Mouse (Mus musculus): ENCODE results near the gene Fgb. TPM values are rescaled to one million over a fixed set of nuclear protein-coding genes. Genes with fewer than 3 reads are reported as not detected.

Gene Fgb
- polyA plus RNA-seq, 1 experiment, result 0.03 TPM

DNA sequence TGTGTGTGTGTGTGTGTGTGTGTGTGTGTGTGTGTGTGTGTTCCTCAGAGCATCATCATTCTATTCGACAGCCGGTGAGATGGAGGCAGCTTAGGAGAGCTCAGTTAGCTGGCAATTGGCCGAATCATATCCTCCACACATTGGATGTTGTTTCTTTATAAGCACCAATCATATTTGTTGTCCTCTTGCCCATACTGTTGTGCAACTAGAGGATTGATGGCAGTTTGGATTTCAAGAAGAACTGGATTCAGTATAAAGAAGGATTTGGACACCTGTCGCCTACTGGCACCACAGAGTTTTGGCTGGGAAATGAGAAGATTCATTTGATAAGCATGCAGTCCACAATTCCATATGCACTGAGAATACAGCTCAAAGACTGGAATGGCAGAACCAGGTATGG, 38.5 kb downstream of the Fgb start:
- Histone ChIP-seq H3K27ac (ENCODE audit: insufficient read depth, low read length) (no peak overlapping the region), H3K4me3 (replicated peaks; ENCODE audit: insufficient read depth, low read depth, low read length) (no peak overlapping the region), H3K4me1 (ENCODE audit: control insufficient read depth, insufficient read depth, low read length) (no peaks in the 10 kb centered on the region), H3K27me3 (ENCODE audit: control insufficient read depth, insufficient read depth, low read length) (no peaks in the 10 kb centered on the region)
- 73% methylated on average over 4 of the region's 4 CpGs for WGBS
- TF ChIP-seq POLR2A (IDR thresholded peaks at IDR 0.05; ENCODE audit: borderline replicate concordance, insufficient read depth, low read length), result no peak
- no peak for TF ChIP-seq CTCF (IDR thresholded peaks at IDR 0.05; ENCODE audit: borderline replicate concordance, insufficient read depth, low read depth, low read length)
- DNase-seq, result no peak

DNA sequence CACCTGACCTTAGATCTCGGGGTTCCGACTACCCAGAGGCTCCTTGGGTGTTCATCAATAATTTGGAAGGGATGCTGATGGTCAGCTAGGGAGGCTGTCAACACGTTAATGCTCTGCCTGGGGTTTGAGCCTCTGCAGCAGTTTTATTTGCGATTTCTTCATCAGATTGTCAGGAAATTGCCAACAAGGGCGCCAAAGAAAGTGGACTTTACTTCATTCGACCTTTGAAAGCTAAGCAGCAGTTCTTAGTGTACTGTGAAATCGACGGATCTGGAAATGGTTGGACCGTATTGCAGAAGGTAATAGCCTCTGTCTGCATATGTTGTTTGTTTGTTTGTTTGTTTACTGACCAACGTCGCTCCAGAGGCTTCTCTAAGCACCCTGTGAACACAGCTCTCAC, 39.4 kb downstream of the Fgb start:
- no peaks in the 10 kb centered on the region for H3K4me1 ChIP-seq (ENCODE audit: control insufficient read depth, insufficient read depth, low read length)
- H3K4me3 ChIP-seq (replicated peaks; ENCODE audit: insufficient read depth, low read depth, low read length), result no peak overlapping the region
- DNase-seq, result no peak
- TF ChIP-seq POLR2A (IDR thresholded peaks at IDR 0.05; ENCODE audit: borderline replicate concordance, insufficient read depth, low read length) (no peak), CTCF (IDR thresholded peaks at IDR 0.05; ENCODE audit: borderline replicate concordance, insufficient read depth, low read depth, low read length) (no peak)
- 81% methylated on average over 11 of the region's 11 CpGs for WGBS
- H3K27me3 ChIP-seq (ENCODE audit: control insufficient read depth, insufficient read depth, low read length), result no peaks in the 10 kb centered on the region
- no peak overlapping the region for H3K27ac ChIP-seq (ENCODE audit: insufficient read depth, low read length)

DNA sequence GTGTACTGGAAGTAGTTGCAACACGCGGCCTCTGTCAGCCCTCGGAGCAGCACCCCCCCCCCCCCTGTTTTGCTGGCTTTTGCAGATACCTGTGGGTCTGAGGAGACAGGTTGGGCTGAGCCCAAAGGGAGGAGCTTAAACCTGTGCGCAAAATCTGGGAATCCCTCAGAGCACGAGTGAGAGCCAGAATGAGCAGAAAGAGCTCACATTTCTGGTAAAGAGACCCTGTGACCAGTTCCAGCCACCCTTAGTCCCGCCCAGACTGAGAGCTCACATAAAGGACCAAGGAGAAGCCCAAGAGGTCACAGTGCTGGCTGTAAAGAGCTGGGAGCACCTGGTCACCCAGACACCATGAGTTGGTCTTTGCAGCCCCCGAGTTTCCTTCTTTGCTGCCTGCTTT, 42.1 kb downstream of the Fgb start, which contains the start of gene Fgg:
Gene Fgg (plus strand): TSS at position 168 of the 400 bp plus-strand sequence.
- 53% methylated on average over 7 of the region's 7 CpGs for WGBS
- no peak for DNase-seq
- Histone ChIP-seq H3K4me3 (replicated peaks; ENCODE audit: insufficient read depth, low read depth, low read length) (no peak within 1 kb of the TSS), H3K27ac (ENCODE audit: insufficient read depth, low read length) (no peak within 1 kb of the TSS), H3K4me1 (ENCODE audit: control insufficient read depth, insufficient read depth, low read length) (no peaks in the 10 kb centered on the region), H3K27me3 (ENCODE audit: control insufficient read depth, insufficient read depth, low read length) (no peaks in the 10 kb centered on the region)
- TF ChIP-seq CTCF (IDR thresholded peaks at IDR 0.05; ENCODE audit: borderline replicate concordance, insufficient read depth, low read depth, low read length), result no peak
- no peak for TF ChIP-seq POLR2A (IDR thresholded peaks at IDR 0.05; ENCODE audit: borderline replicate concordance, insufficient read depth, low read length)

DNA sequence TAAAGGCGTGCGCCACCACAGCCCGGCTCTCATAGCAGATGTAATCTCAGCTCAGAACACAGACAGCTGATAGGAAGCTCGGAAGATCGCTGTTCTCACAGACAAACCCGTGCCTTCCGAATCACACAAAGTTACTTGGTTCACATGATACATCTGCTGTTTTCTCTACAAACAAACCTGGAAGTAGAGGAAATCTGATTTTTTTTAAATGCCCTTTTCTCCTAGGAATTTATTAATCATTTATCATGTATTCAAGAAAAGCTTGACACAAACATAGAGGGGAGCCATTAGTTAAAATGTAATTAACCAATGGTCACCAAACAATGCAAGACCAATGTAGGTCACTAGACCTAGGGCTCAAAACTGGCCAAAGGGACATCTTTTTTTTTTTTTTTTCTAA, 44.9 kb downstream of the Fgb start:
- WGBS, result 93% methylated on average over 7 of the region's 7 CpGs
- Histone ChIP-seq H3K27me3 (ENCODE audit: control insufficient read depth, insufficient read depth, low read length) (no peaks in the 10 kb centered on the region), H3K27ac (ENCODE audit: insufficient read depth, low read length) (no peak overlapping the region), H3K4me1 (ENCODE audit: control insufficient read depth, insufficient read depth, low read length) (no peaks in the 10 kb centered on the region), H3K4me3 (replicated peaks; ENCODE audit: insufficient read depth, low read depth, low read length) (no peak overlapping the region)
- TF ChIP-seq POLR2A (IDR thresholded peaks at IDR 0.05; ENCODE audit: borderline replicate concordance, insufficient read depth, low read length) (no peak), CTCF (IDR thresholded peaks at IDR 0.05; ENCODE audit: borderline replicate concordance, insufficient read depth, low read depth, low read length) (no peak)
- DNase-seq, result no peak

DNA sequence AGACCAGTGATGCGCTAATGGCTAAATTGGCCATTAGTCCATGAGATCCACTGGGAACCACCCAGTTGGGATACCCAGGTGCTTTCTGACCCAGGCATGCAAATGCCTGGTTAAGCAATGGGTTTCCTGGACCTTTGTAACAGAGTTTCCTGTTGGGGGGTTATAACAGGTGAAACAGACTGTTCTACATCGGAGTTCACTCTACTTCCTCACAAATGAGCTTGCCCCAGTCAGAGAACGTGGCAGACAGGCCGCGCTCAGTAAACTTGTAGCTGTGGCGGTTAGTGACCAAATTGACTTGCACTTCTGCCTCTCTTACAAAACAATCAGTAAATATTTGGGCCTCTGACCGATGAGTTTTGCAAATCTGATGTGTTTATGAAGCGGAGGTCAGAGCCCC, 46.6 kb downstream of the Fgb start:
- Histone ChIP-seq H3K4me3 (replicated peaks; ENCODE audit: insufficient read depth, low read depth, low read length) (no peak overlapping the region), H3K27ac (ENCODE audit: insufficient read depth, low read length) (no peak overlapping the region), H3K27me3 (ENCODE audit: control insufficient read depth, insufficient read depth, low read length) (no peaks in the 10 kb centered on the region), H3K4me1 (ENCODE audit: control insufficient read depth, insufficient read depth, low read length) (no peaks in the 10 kb centered on the region)
- TF ChIP-seq CTCF (IDR thresholded peaks at IDR 0.05; ENCODE audit: borderline replicate concordance, insufficient read depth, low read depth, low read length), result no peak
- no peak for TF ChIP-seq POLR2A (IDR thresholded peaks at IDR 0.05; ENCODE audit: borderline replicate concordance, insufficient read depth, low read length)
- no peak for DNase-seq
- 92% methylated on average over 8 of the region's 8 CpGs for WGBS

DNA sequence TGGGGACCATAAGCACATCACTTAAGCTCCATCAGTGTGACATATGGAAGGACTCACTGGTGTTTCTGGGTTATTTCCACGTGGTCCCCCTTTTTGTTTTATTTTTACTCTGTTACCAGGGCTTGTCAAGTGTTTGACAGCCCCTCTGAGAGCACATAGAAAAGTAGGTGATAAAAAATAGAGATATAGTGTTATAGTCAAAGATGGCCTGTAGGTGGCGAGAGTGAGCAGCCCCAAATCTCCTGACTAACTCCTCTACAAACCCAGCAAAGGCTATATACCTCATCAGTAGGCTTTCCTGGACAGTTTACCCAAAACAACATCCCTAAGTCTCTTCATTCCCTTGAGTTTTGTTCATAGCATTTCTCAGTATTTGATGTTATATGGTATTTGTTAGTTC, 47.5 kb downstream of the Fgb start:
- Histone ChIP-seq H3K4me3 (replicated peaks; ENCODE audit: insufficient read depth, low read depth, low read length) (no peak overlapping the region), H3K4me1 (ENCODE audit: control insufficient read depth, insufficient read depth, low read length) (no peaks in the 10 kb centered on the region), H3K27ac (ENCODE audit: insufficient read depth, low read length) (no peak overlapping the region), H3K27me3 (ENCODE audit: control insufficient read depth, insufficient read depth, low read length) (no peaks in the 10 kb centered on the region)
- DNase-seq, result peak; percentile 11 to 25
- WGBS, result 1% methylated on average over 2 of the region's 2 CpGs
- TF ChIP-seq CTCF (IDR thresholded peaks at IDR 0.05; ENCODE audit: borderline replicate concordance, insufficient read depth, low read depth, low read length) (peak; percentile 60; the same call in 1 of the 2 replicates), POLR2A (IDR thresholded peaks at IDR 0.05; ENCODE audit: borderline replicate concordance, insufficient read depth, low read length) (no peak)

DNA sequence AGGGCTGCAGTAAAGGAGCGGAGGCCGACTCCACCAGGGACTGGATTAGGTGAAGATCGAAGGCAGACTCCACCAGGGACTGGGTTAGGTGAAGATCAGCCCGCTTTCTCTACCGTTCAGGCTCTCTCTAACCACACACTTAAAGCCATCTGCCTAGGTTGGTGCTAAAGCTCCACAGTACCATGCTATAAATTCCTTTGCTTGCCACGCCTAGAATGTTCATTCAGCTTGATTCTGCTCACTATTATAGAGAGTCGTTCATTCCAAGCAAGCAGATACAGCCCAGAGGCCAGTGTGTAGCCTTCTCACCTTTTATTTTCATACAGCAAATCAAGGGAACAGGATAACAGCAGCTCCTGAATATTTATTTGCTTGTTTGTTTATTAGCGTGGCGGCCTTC, 49.7 kb downstream of the Fgb start:
- no peaks in the 10 kb centered on the region for H3K4me1 ChIP-seq (ENCODE audit: control insufficient read depth, insufficient read depth, low read length)
- no peak for TF ChIP-seq CTCF (IDR thresholded peaks at IDR 0.05; ENCODE audit: borderline replicate concordance, insufficient read depth, low read depth, low read length)
- TF ChIP-seq POLR2A (IDR thresholded peaks at IDR 0.05; ENCODE audit: borderline replicate concordance, insufficient read depth, low read length), result no peak
- 87% methylated on average over 9 of the region's 9 CpGs for WGBS
- no peak overlapping the region for H3K4me3 ChIP-seq (replicated peaks; ENCODE audit: insufficient read depth, low read depth, low read length)
- DNase-seq, result no peak
- H3K27me3 ChIP-seq (ENCODE audit: control insufficient read depth, insufficient read depth, low read length), result no peaks in the 10 kb centered on the region
- H3K27ac ChIP-seq (ENCODE audit: insufficient read depth, low read length), result no peak overlapping the region

DNA sequence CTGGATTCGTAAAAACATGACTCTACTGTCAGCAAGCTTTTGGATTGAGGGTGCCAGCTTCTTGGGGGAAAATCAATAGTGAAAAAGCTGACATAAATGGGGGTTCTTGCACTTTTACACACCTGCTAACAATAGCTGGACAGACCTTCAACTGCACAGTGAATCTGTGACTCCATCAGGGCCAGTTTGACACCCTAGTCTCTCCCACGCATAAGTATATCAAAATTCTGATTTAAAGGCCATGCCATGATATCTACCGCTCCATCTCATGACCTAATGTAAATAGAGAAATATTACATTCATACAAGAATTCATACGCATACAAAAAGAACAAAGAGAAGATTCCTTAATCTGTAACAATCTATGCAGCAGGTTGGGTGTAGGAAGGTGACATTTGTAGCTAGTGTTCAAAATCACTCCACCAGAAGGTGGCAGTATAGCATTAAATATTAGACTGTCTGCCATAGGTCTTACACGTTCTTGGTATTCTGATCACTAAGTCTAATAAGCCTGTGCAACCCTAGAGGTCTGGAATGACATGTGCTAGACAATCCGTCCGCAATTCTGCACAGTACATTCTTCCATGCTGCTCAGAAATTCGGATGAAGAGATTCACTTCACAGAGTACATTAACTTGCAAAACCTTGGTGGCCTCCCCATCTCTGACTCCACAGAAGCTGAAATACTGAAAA, 50.7 kb downstream of the Fgb start:
- TF ChIP-seq POLR2A (IDR thresholded peaks at IDR 0.05; ENCODE audit: borderline replicate concordance, insufficient read depth, low read length) (no peak), CTCF (IDR thresholded peaks at IDR 0.05; ENCODE audit: borderline replicate concordance, insufficient read depth, low read depth, low read length) (peak; percentile 57; the same call in 1 of the 2 replicates)
- Histone ChIP-seq H3K27ac (ENCODE audit: insufficient read depth, low read length) (no peak overlapping the region), H3K4me3 (replicated peaks; ENCODE audit: insufficient read depth, low read depth, low read length) (no peak overlapping the region), H3K27me3 (ENCODE audit: control insufficient read depth, insufficient read depth, low read length) (no peaks in the 10 kb centered on the region; the same call in 1 of the 2 replicates), H3K4me1 (ENCODE audit: control insufficient read depth, insufficient read depth, low read length) (no peaks in the 10 kb centered on the region)
- 28% methylated on average over 8 of the region's 8 CpGs for WGBS
- peak; percentile 17 to 58 for DNase-seq

All from cerebellum, adult 2 months (tissue).